Mouse (Mus musculus) CD8-positive naive resting alpha-beta T cell, adult 2 months (primary cell): ENCODE results near the gene Olfr1198.

Experiments used
- DNase-seq, 2 experiments: peaks; one replicate each; pipeline ENCODE4 v3.0.0; 2022; ENCODE audit warnings: low read depth in 2 of 2, low spot score in 2 of 2

Gene Olfr1198

DNA sequence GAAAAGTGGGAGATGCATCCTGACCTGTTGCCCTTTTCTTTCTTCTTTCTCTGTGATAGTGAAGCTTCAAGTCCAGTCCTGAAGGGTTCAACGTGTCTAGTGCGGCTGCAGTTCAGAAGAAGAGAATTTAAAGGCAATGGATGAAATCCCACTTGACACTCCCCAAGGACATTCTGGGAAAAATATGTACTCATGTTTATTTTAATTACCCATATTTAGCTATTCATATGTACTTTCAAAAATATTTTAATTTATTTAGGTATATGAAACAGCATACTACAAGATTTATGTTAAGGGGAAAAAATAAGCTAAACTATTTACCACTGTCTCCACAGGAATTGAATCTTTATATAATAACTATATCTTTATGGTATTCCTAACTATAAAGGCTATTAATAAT is at the start of gene Olfr1198:
Olfr1198 (minus strand) TSS at position 101 of the 400 bp plus-strand sequence.
- no peak for DNase-seq

DNA sequence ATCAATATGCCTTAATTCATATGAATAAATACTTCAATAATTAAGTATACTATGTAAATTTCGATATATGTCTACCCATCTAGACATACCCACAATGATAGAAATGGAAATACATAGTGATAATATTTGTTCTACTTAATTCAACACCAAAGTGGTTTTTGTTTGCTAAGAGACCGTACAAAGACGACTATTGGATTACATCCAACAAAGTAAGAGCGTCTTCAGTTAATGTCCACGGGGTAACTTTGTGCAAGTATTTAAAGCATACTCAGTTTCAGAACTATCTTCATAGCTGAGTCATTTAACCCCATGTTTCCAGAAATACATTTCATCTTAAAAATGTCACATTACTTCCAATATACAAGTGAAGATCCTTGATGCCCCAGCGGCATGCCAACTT is 41.6 kb upstream of the Olfr1198 start, which contains the start of gene Olfr1201:
Olfr1201 (plus strand) TSS at position 301 of the 400 bp plus-strand sequence.
- DNase-seq: no peak

DNA sequence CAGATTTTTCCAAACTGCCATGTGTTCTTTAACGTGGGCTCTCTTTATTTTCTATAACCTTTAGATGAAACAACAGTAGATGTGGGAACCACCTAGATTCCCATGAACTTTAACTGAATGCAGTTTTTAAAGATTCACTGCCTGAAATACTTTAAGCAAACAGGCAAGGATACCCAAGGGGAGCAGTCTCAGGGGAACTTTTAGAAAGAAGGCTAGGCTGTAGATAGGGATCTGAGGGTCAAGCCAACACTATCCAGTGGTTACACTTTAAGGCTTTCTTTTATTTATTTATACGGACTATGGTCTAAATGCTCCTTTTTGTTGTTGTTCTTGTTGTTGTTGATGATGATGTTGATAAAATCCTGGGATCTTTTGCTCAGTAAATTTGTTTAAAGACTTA is 19.2 kb upstream of the Olfr1198 start, which contains the start of gene Olfr1200:
Olfr1200 (minus strand) TSS at position 101 of the 400 bp plus-strand sequence.
- no peak for DNase-seq

DNA sequence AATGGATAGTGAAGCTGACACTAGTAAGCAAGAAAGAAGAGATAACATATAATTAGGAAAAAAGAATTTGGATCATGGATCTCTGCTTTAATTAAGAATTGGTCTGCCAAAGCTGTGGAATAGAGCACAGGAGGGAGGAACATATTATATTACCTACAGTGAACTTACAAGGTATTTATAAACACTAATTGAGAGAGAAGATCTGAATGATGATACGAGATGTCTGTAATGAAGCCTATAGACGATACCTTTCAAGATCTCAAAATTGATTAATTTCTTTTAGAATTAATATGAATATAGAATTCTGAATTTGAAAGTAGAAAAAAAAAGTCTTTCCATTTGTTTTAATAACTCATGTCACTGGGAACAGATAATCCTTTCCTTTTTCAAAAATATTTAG is 9.2 kb upstream of the Olfr1198 start, which contains the start of gene Olfr1199:
Olfr1199 (minus strand) TSS at position 101 of the 400 bp plus-strand sequence.
- no peak for DNase-seq

DNA sequence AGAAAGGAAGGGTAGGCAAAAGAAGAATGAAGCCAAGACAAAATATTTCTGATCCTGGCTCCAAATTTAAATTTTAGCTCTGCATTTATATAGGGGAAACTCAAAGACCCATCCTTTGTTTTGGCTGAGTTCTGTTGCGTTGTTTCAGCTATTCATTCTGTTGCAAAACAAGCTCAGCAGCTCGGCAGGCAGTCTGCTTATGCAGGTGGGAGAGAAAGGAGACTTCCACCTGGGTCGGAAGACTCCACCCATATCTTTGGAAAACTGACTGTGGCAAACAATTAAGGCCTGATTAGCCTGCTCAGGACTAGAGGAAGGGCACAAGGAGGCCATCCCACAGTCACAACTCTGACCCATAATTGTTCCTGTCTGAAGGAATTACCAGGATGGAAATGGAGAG is 7.8 kb downstream of the Olfr1198 start:
- no peak for DNase-seq

DNA sequence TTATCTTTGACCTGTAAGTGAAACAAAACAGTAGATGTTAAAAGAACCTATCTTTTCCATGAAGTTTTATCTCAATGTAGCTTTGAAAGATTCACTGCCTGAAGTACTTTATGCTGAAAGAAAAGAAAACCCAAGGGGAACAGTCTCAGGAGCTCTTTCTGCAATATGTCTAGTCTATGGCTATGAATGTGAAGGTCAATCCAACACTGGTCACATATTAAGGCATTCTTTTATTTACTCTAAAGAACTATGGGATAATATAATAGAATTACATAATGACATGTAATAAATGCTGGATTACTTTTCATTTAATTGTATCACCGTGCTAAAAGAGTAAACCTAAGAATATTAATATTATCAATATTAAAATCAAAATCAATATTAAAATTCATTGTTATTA is 18.9 kb downstream of the Olfr1198 start, which contains the start of gene Olfr1197:
Olfr1197 (minus strand) TSS at position 101 of the 400 bp plus-strand sequence.
- DNase-seq: no peak

DNA sequence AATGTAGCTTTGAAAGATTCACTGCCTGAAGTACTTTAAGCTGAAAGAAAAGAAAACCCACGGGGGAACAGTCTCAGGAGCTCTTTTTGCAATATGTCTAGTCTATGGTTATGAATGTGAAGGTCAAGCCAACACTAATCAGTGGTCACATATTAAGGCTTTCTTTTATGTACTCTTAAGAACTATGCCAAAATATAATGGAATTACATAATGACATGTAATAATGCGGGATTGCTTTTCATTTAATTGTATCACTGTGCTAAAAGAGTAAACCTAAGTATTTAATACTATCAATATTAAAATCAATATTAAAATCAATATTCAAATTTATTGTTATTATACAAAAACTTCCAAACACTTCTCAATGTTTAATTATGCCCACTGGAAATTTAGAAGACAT is 46.7 kb downstream of the Olfr1198 start, which contains the start of gene Olfr1196:
Olfr1196 (minus strand) TSS at position 101 of the 400 bp plus-strand sequence.
- DNase-seq: no peak
